ENCODE assay signal across 8 mouse cellular contexts in the genomic region with DNA sequence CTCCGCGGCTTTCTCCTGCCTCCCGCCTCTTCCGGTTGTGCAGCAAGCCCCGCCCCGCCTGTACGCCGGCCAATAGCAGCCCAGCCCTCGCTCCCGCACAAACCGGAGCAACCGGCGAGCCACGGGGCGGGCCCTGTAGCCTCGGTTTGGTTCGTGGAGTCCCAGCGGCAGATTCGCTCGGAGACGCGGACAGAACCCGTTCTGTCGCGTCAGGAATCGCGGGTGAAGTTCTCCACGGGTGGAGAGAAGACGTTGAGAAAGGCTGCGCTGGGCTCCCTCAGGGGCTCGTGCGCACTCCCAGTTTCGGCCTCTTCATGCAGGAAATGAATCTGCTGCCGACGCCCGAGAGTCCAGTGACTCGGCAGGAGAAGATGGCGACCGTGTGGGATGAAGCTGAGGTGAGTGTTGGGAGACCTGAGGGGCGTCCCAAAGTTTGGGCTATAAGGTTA. TPM values are rescaled to one million over a fixed set of nuclear protein-coding genes. Genes with fewer than 3 reads are reported as not detected.
DNase-seq lines count a peak whose midpoint lies in the region; ATAC-seq and TF ChIP-seq lines count a peak whose summit lies in the region.

Gene Psmc3 (plus strand): TSS at position 76 of the 449 bp plus-strand sequence.

- H3K4me3 ChIP-seq in forebrain, embryonic 10.5 days = peak within 1 kb of the TSS; percentile 95
- H3K4me3 ChIP-seq in heart, embryonic 15.5 days = peak within 1 kb of the TSS; percentile 64
- H3K4me3 ChIP-seq in liver, embryonic 14.5 days (ENCODE audit: insufficient read depth in 1 of 2, low read depth in 2 of 2, low read length in 2 of 2) = peak within 1 kb of the TSS; percentile 81 to 96
- H3K4me3 ChIP-seq in neural tube, embryonic 11.5 days (ENCODE audit: low read depth, low read length) = peak within 1 kb of the TSS; percentile 75
- H3K4me3 ChIP-seq in stomach, postnatal 0 days (ENCODE audit: low read depth, low read length) = peak within 1 kb of the TSS; percentile 83

- H3K36me3 ChIP-seq in forebrain, embryonic 10.5 days (replicated peaks) = peaks cover 46% of the 10 kb centered on the region
- H3K36me3 ChIP-seq in heart, embryonic 15.5 days = peaks cover 41% of the 10 kb centered on the region
- peaks cover 36% of the 10 kb centered on the region for H3K36me3 ChIP-seq in liver, embryonic 14.5 days (replicated peaks; ENCODE audit: control insufficient read depth, insufficient read depth, low read depth)
- peaks cover 16% of the 10 kb centered on the region for H3K36me3 ChIP-seq in neural tube, embryonic 11.5 days (ENCODE audit: control insufficient read depth, insufficient read depth, low read length)
- peaks cover 19% of the 10 kb centered on the region for H3K36me3 ChIP-seq in stomach, postnatal 0 days (ENCODE audit: control insufficient read depth, insufficient read depth, low read length)

- peak within 1 kb of the TSS; percentile 87 for H3K9ac ChIP-seq in heart, embryonic 15.5 days
- H3K9ac ChIP-seq in liver, embryonic 14.5 days (replicated peaks) = peak within 1 kb of the TSS; percentile 90
- H3K9ac ChIP-seq in neural tube, embryonic 11.5 days (ENCODE audit: low read length) = peak within 1 kb of the TSS; percentile 84
- H3K9ac ChIP-seq in stomach, postnatal 0 days (ENCODE audit: low read length) = peak within 1 kb of the TSS; percentile 85

- peaks cover 19% of the 10 kb centered on the region for H3K4me1 ChIP-seq in forebrain, embryonic 10.5 days
- peaks cover 13% of the 10 kb centered on the region for H3K4me1 ChIP-seq in heart, embryonic 15.5 days (replicated peaks)
- H3K4me1 ChIP-seq in liver, embryonic 14.5 days (replicated peaks; ENCODE audit: control insufficient read depth in 2 of 2, insufficient read depth in 2 of 2, low read length in 1 of 2) = peaks cover 6 to 18% of the 10 kb centered on the region in 2 experiments
- peaks cover 7% of the 10 kb centered on the region for H3K4me1 ChIP-seq in neural tube, embryonic 11.5 days (ENCODE audit: control insufficient read depth, insufficient read depth, low read length)
- H3K4me1 ChIP-seq in stomach, postnatal 0 days (replicated peaks; ENCODE audit: control insufficient read depth, insufficient read depth) = 0 out of 2 replicates have a peak, but pooled peaks cover 5% of the 10 kb centered on the region

- H3K27ac ChIP-seq in forebrain, embryonic 10.5 days = peak within 1 kb of the TSS; percentile 97
- peak within 1 kb of the TSS; percentile 87 for H3K27ac ChIP-seq in heart, embryonic 15.5 days
- H3K27ac ChIP-seq in liver, embryonic 14.5 days = peak within 1 kb of the TSS; percentile 62
- 0 out of 2 replicates have a peak within 1 kb of the TSS, but pooled peaks have one; percentile 49 for H3K27ac ChIP-seq in neural tube, embryonic 11.5 days (ENCODE audit: low read depth, low read length)
- peak within 1 kb of the TSS; percentile 89 for H3K27ac ChIP-seq in stomach, postnatal 0 days (replicated peaks)

- no peak for TF ChIP-seq EP300 in liver, embryonic 14.5 days (IDR thresholded peaks at IDR 0.05; ENCODE audit: low read depth)
- no peak for TF ChIP-seq EP300 in stomach, postnatal 0 days (optimal IDR thresholded peaks at IDR 0.05)

- no peak for TF ChIP-seq CTCF in liver, embryonic 14.5 days (IDR thresholded peaks at IDR 0.05; ENCODE audit: low read depth)
- no peak for TF ChIP-seq CTCF in stomach, postnatal 0 days (IDR thresholded peaks at IDR 0.05; ENCODE audit: low read depth)

- no peaks in the 10 kb centered on the region for H3K27me3 ChIP-seq in forebrain, embryonic 10.5 days (ENCODE audit: poor library complexity, severe bottlenecking)
- H3K27me3 ChIP-seq in heart, embryonic 15.5 days = no peaks in the 10 kb centered on the region
- H3K27me3 ChIP-seq in liver, embryonic 14.5 days (ENCODE audit: control insufficient read depth, insufficient read depth, low read length) = no peaks in the 10 kb centered on the region
- H3K27me3 ChIP-seq in neural tube, embryonic 11.5 days (ENCODE audit: control insufficient read depth, insufficient read depth, low read length) = no peaks in the 10 kb centered on the region
- no peaks in the 10 kb centered on the region for H3K27me3 ChIP-seq in stomach, postnatal 0 days (ENCODE audit: control insufficient read depth, insufficient read depth, low read length)

- WGBS in forebrain, embryonic 10.5 days = under 1% methylated on average over 40 of the region's 40 CpGs
- under 1% methylated on average over 40 of the region's 40 CpGs for WGBS in heart, embryonic 15.5 days
- under 1% methylated on average over 40 of the region's 40 CpGs for WGBS in liver, embryonic 14.5 days (ENCODE audit: insufficient replicate concordance)
- WGBS in neural tube, embryonic 11.5 days = under 1% methylated on average over 40 of the region's 40 CpGs
- WGBS in stomach, postnatal 0 days = under 1% methylated on average over 40 of the region's 40 CpGs

- peak within 1 kb of the TSS; percentile 77 for H3K4me2 ChIP-seq in heart, embryonic 15.5 days
- H3K4me2 ChIP-seq in liver, embryonic 14.5 days (ENCODE audit: low read depth) = peak within 1 kb of the TSS; percentile 97
- peak within 1 kb of the TSS; percentile 89 for H3K4me2 ChIP-seq in neural tube, embryonic 11.5 days (ENCODE audit: low read depth)
- peak within 1 kb of the TSS; percentile 81 for H3K4me2 ChIP-seq in stomach, postnatal 0 days (replicated peaks; ENCODE audit: low read depth)

- peak; percentile 85 for DNase-seq in c-Kit-negative CD71-positive TER-119-positive erythroid progenitor cells, embryonic 14.5 days (ENCODE audit: low read depth, low spot score)
- peak; percentile 95 for DNase-seq in forebrain, embryonic 10.5 days (ENCODE audit: extremely low spot score, low spot score)
- peak; percentile 98 for DNase-seq in kidney, postnatal 25 days
- peak; percentile 86 to 88 (median 87) for DNase-seq in liver, embryonic 14.5 days (ENCODE audit: low read depth in 3 of 3, low spot score in 3 of 3)
- DNase-seq in neural tube, embryonic 11.5 days (ENCODE audit: low spot score) = peak; percentile 96
- peak; percentile 98 for DNase-seq in stomach, postnatal 0 days (ENCODE audit: low spot score)

- peak; percentile 97 for ATAC-seq in CD4-positive, CD25-positive, alpha-beta regulatory T cell, adult 4 months
- ATAC-seq in heart, embryonic 15.5 days (replicated peaks; ENCODE audit: insufficient number of reproducible peaks, insufficient read depth, low FRiP score, low read depth) = peak; percentile 96
- ATAC-seq in liver, embryonic 14.5 days (ENCODE audit: insufficient read depth) = peak; percentile 99
- peak; percentile 96 for ATAC-seq in neural tube, embryonic 11.5 days (ENCODE audit: insufficient read depth, low FRiP score, low TSS enrichment)
- peak; percentile 98 for ATAC-seq in stomach, postnatal 0 days (ENCODE audit: low FRiP score, low TSS enrichment)

- no peaks in the 10 kb centered on the region for H3K9me3 ChIP-seq in forebrain, embryonic 10.5 days
- H3K9me3 ChIP-seq in heart, embryonic 15.5 days (replicated peaks) = no peaks in the 10 kb centered on the region
- no peaks in the 10 kb centered on the region for H3K9me3 ChIP-seq in liver, embryonic 14.5 days (ENCODE audit: control insufficient read depth, low read length)
- H3K9me3 ChIP-seq in neural tube, embryonic 11.5 days (ENCODE audit: control insufficient read depth, low read length) = no peaks in the 10 kb centered on the region
- H3K9me3 ChIP-seq in stomach, postnatal 0 days (ENCODE audit: control insufficient read depth, low read length) = no peaks in the 10 kb centered on the region

RNA-seq across cellular contexts. Expression of gene Psmc3, which starts in this region (rescaled TPM):
- 100 to 1,000 TPM; 198 to 201 TPM for polyA plus RNA-seq in CD4-positive, CD25-positive, alpha-beta regulatory T cell, adult 4 months (2017; shearing (Covaris generic))
- polyA plus RNA-seq in forebrain, embryonic 10.5 days (2016; fragmentation: Nextera tagmentation; extraction: Ambion mirVana) = 361 TPM in 2 replicates
- 227 and 228 TPM in 2 replicates for polyA plus RNA-seq in heart, embryonic 15.5 days (2015; fragmentation: Nextera tagmentation; extraction: Ambion mirVana)
- 77.7 and 126 TPM in 2 replicates for polyA plus RNA-seq in liver, embryonic 14.5 days (2012; rRNA removed)
- 174 and 186 TPM in 2 replicates for polyA plus RNA-seq in liver, embryonic 14.5 days (2014; fragmentation: Nextera tagmentation; extraction: Ambion mirVana)
- polyA plus RNA-seq in neural tube, embryonic 11.5 days (2014; fragmentation: Nextera tagmentation; extraction: Ambion mirVana) = 387 and 389 TPM in 2 replicates
- polyA plus RNA-seq in stomach, postnatal 0 days (2015; fragmentation: Nextera tagmentation; extraction: Ambion mirVana) = 203 and 211 TPM in 2 replicates

Comparison
In these comparisons a context has a peak if more than half of its experiments do, and no peak if none do; other contexts are left out.
1. Peak in every context shown above with its lines: DNase-seq, ATAC-seq, H3K4me3 ChIP-seq and H3K27ac ChIP-seq.